Mouse (Mus musculus): ENCODE results near the gene Gm6268.

Gm6268 gene

GRCm38 (mm10) chrX:36400980-36401379 is at the start of gene Gm6268:
Gene Gm6268, plus strand, starts transcription at chrX:36401280.
- no peak for DNase-seq

- no peak for DNase-seq
Measured at GRCm38 (mm10) chrX:36352446-36352845, 48.6 kb upstream of the Gm6268 start.

- no peak for DNase-seq
Measured at GRCm38 (mm10) chrX:36385340-36385739, 15.7 kb upstream of the Gm6268 start.

DNA sequence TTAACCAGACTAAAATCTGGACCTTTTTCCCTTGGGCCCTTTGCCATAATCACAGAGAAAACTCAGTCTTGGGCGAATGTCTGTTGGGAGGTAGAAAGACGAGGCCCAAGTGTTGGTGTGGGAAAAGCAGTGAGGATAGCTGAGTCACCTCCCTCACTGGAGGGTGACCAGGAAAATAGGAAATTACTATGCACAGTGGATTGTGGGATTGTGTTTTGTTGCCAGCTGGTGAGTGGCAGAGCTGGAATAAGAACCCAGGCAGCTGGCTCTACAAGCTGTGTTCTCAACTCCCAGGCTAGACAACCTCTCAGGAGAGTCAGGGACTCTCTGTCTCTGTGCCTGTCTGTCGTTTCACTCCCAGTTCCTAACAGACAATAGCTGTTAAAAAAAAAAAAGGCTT is 11.1 kb upstream of the Gm6268 start:
- no peak for DNase-seq

DNA sequence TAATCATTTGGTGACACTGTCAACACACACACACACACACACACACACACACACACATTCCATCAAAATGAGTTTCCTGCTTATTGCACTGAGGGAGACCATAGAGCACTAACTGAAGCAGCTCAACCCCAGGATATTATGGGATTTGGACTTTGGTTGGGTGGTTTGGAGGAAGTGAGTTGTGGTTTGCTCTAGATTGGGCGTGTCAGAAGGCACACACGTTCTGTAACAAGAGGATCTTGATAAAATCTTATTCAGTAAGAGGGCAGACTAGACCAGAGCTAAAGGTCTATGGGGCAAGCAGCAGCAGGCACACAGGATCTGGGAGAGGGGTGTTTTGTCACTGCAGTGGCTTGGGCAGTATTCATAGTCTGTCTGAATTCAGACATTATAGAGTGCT is 10.6 kb upstream of the Gm6268 start:
- DNase-seq, result no peak

DNA sequence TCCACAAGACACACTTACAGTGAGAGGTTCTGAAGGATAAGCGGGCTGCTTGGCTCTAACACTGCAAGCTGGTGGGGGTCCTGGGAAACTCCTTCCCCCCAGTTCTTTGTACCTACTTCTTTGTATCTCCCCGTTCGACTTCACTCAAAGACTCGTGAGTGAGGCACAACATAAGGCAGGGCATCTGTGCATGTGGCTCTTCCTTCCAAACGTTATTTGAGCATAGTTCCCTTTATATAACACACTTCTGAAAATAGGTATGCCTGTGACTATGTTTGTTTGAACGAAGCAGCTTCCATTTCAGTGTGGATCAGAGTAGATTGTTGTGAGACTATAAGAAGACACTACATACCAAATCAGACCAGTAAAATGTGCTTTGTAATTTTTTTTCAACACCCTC is 8.4 kb upstream of the Gm6268 start:
- DNase-seq, result no peak

- DNase-seq, result no peak
Measured at GRCm38 (mm10) chrX:36393279-36393678, 7.8 kb upstream of the Gm6268 start.

- peak; percentile 38 for DNase-seq
Measured at GRCm38 (mm10) chrX:36402316-36402715, 1.2 kb downstream of the Gm6268 start.

DNA sequence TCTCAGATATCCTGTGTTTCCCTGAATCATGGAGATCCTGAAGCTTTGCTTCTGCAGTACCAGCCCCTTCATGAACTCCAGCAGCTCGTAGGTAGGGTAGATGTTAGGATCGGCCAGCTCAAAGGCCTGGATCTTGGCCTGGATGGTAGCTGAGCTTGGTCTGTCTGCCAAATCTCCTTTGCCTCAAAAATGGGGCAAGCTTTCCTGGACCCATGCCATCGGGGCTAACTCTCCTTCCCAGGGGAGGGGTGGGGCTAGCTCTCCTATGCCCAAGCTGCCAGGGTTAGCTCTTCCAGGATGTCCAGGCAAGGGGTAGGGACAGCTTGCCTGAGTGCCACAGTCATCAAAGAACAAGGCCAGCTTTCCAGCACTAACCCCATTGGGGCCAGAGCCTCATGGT is 18.1 kb downstream of the Gm6268 start:
- DNase-seq, result no peak

GRCm38 (mm10) chrX:36434993-36435392 is 33.9 kb downstream of the Gm6268 start:
- DNase-seq, result peak; percentile 3

- DNase-seq, result no peak
Measured at GRCm38 (mm10) chrX:36437932-36438331, 36.9 kb downstream of the Gm6268 start.

Measured in thymus, postnatal 14 days (tissue).